In genomic region chr8:120898828-120899407, GRCm38 (mm10) we compare ENCODE assay signal across 19 mouse cellular contexts.
DNase-seq lines count a peak whose midpoint lies in the region; ATAC-seq and TF ChIP-seq lines count a peak whose summit lies in the region.
"Had no signal": no experiment of that assay in that cellular context is flagged by ENCODE, and none has a peak within 500 bp of the region (broad histone marks: within the 10 kb centered on the region; RNA-seq: fewer than 3 reads in every experiment).

No protein-coding gene starts in this region.

- no peaks in the 10 kb centered on the region for H3K36me3 ChIP-seq in heart, embryonic 12.5 days
- no peaks in the 10 kb centered on the region for H3K36me3 ChIP-seq in liver, adult 2 months (ENCODE audit: control insufficient read depth, insufficient read depth, low read length)
- H3K36me3 ChIP-seq in embryonic facial prominence, embryonic 12.5 days: no peaks in the 10 kb centered on the region
- H3K36me3 ChIP-seq in stomach, embryonic 15.5 days: no peaks in the 10 kb centered on the region
- H3K36me3 ChIP-seq: midbrain, embryonic 15.5 days had no signal

- no peak overlapping the region for H3K9ac ChIP-seq in heart, embryonic 12.5 days
- no peak overlapping the region for H3K9ac ChIP-seq in liver, adult 2 months (ENCODE audit: low read depth, low read length)
- H3K9ac ChIP-seq in embryonic facial prominence, embryonic 12.5 days: no peak overlapping the region
- H3K9ac ChIP-seq in stomach, embryonic 15.5 days: no peak overlapping the region
- H3K9ac ChIP-seq: hindbrain, embryonic 14.5 days; liver, embryonic 14.5 days; midbrain, embryonic 15.5 days had no signal

- H3K79me2 ChIP-seq in liver, adult 2 months (ENCODE audit: control insufficient read depth, insufficient read depth, low read length): no peaks in the 10 kb centered on the region

- TF ChIP-seq POLR2A in liver, adult 2 months (IDR thresholded peaks at IDR 0.05; ENCODE audit: extremely low read depth, insufficient read depth, low read length): no peak

- H3K9me3 ChIP-seq in heart, embryonic 12.5 days (replicated peaks): peaks cover 4% of the 10 kb centered on the region; the same call in 1 of the 2 replicates
- no peaks in the 10 kb centered on the region for H3K9me3 ChIP-seq in embryonic facial prominence, embryonic 12.5 days
- no peaks in the 10 kb centered on the region for H3K9me3 ChIP-seq in stomach, embryonic 15.5 days
- H3K9me3 ChIP-seq: midbrain, embryonic 15.5 days had no signal

- no peak for DNase-seq in heart, adult 18-20 months
- DNase-seq in liver, adult 2 months (ENCODE audit: extremely low read depth, low read depth, low spot score): peak; percentile 12
- DNase-seq in liver: no peak
- no peak for DNase-seq in adrenal gland, postnatal 14 days
- DNase-seq: adrenal gland, adult 2 months; cerebellum, postnatal 25 days; gastrocnemius, adult 2 months; kidney, adult 8-10 months; layer of hippocampus, postnatal 36 days; spleen, adult 18-20 months; thymus, postnatal 14 days had no signal

- H3K4me1 ChIP-seq in heart, embryonic 12.5 days (replicated peaks): peaks cover 36% of the 10 kb centered on the region
- H3K4me1 ChIP-seq in liver, adult 2 months (ENCODE audit: control insufficient read depth, insufficient read depth, low read length): no peaks in the 10 kb centered on the region
- H3K4me1 ChIP-seq in embryonic facial prominence, embryonic 12.5 days: peaks cover 50% of the 10 kb centered on the region
- peaks cover 28% of the 10 kb centered on the region for H3K4me1 ChIP-seq in stomach, embryonic 15.5 days

- H3K4me2 ChIP-seq in heart, embryonic 12.5 days: 0 out of 2 replicates have a peak overlapping the region, but pooled peaks have one; percentile 7
- no peak overlapping the region for H3K4me2 ChIP-seq in embryonic facial prominence, embryonic 12.5 days (replicated peaks)
- no peak overlapping the region for H3K4me2 ChIP-seq in stomach, embryonic 15.5 days
- H3K4me2 ChIP-seq: hindbrain, embryonic 14.5 days; midbrain, embryonic 15.5 days had no signal

- WGBS in heart, embryonic 12.5 days: 32% methylated on average over 17 of the region's 17 CpGs
- 54% methylated on average over 17 of the region's 17 CpGs for WGBS in liver, adult 2 months
- WGBS in embryonic facial prominence, embryonic 12.5 days: 38% methylated on average over 17 of the region's 17 CpGs
- WGBS in stomach, embryonic 15.5 days: 35% methylated on average over 17 of the region's 17 CpGs

- ATAC-seq in heart, embryonic 12.5 days (ENCODE audit: insufficient number of reproducible peaks, low FRiP score): no peak
- no peak for ATAC-seq in embryonic facial prominence, embryonic 12.5 days (ENCODE audit: insufficient number of reproducible peaks, insufficient read depth, low FRiP score, low TSS enrichment)
- no peak for ATAC-seq in stomach, embryonic 15.5 days (ENCODE audit: insufficient read depth, low FRiP score, low read depth)
- no peak for ATAC-seq in activated CD4-positive, CD25-positive, alpha-beta regulatory T cell, adult 4 months
- ATAC-seq: midbrain, embryonic 15.5 days had no signal

- no peak overlapping the region for H3K27ac ChIP-seq in heart, embryonic 12.5 days (ENCODE audit: poor library complexity, severe bottlenecking)
- H3K27ac ChIP-seq in liver, adult 2 months (replicated peaks; ENCODE audit: insufficient read depth, low read depth, low read length): no peak overlapping the region
- 0 out of 2 replicates have a peak overlapping the region, but pooled peaks have one; percentile 18 for H3K27ac ChIP-seq in embryonic facial prominence, embryonic 12.5 days
- H3K27ac ChIP-seq in stomach, embryonic 15.5 days: peak overlapping the region; percentile 64
- H3K27ac ChIP-seq: gastrocnemius, adult 2 months; hindbrain, embryonic 14.5 days; liver, embryonic 14.5 days; midbrain, embryonic 15.5 days had no signal

- peaks cover 83% of the 10 kb centered on the region for H3K27me3 ChIP-seq in heart, embryonic 12.5 days (replicated peaks)
- H3K27me3 ChIP-seq in liver, adult 2 months (ENCODE audit: control insufficient read depth, insufficient read depth, low read length): no peaks in the 10 kb centered on the region; the same call in 1 of the 2 replicates
- H3K27me3 ChIP-seq in embryonic facial prominence, embryonic 12.5 days: peaks cover 46% of the 10 kb centered on the region
- H3K27me3 ChIP-seq in stomach, embryonic 15.5 days (replicated peaks): peaks cover 9% of the 10 kb centered on the region; the same call in 1 of the 2 replicates

- H3K4me3 ChIP-seq in heart, embryonic 12.5 days: no peak overlapping the region
- no peak overlapping the region for H3K4me3 ChIP-seq in liver, adult 2 months (ENCODE audit: insufficient read depth, low read depth, low read length)
- H3K4me3 ChIP-seq in embryonic facial prominence, embryonic 12.5 days: no peak overlapping the region
- H3K4me3 ChIP-seq in stomach, embryonic 15.5 days (replicated peaks): no peak overlapping the region
- H3K4me3 ChIP-seq: gastrocnemius, adult 2 months; megakaryocyte, embryonic 14.5 days; midbrain, embryonic 15.5 days had no signal

- no peak for TF ChIP-seq CTCF in liver, adult 2 months (IDR thresholded peaks at IDR 0.05; ENCODE audit: low read depth, low read length)

Comparison
In these comparisons a context has a peak if more than half of its experiments do, and no peak if none do; other contexts are left out.
1. H3K27ac ChIP-seq: peak in embryonic facial prominence, embryonic 12.5 days (single experiment) and stomach, embryonic 15.5 days (single experiment); none in heart, embryonic 12.5 days (single experiment) and liver, adult 2 months (single experiment).